Mouse (Mus musculus): ENCODE measurements around the gene Rgs14.
A peak's percentile ranks its signal among the peaks of the same experiment; 100 is the strongest.

DNA sequence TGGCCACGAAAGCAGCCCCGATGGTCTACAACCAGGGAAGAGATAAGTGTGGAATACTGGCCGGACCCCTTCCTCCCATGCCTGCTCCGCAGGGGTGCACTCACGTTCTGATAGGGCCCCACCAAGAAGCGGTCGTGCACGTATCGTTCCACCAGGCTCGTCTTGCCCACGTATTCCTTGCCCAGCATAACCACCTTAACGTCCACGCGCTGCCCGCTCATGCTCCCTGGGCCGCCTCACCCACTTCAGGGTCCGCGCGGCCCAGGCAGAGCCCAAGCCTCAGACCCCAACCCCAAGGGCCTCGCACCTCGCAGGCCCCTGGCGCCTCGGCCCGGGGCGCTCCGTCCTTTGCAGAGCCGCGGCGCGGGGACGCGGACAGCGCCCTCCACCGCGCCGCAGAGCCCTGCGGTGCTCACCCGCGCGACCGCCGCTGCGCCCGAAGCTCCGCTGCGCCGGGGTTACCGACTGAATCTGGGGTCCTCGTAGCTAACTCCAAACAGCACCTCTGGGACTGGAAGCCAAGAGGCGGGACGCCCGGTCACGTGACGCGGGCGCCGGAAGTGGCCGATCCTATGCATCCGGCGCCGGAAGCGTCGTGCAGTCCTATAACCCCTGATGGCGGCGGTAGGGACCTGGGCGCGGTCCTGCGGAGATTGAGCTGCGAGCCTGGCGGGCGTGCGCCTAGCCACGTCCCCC, 48.0 kb upstream of the Rgs14 start, which contains the start of gene Rab24:
- no peak for TF ChIP-seq CTCF (IDR thresholded peaks at IDR 0.05; ENCODE audit: control insufficient read depth, insufficient read depth, insufficient replicate concordance, low read depth, low read length)
- TF ChIP-seq POLR2A (IDR thresholded peaks at IDR 0.05; ENCODE audit: control insufficient read depth, low read depth, low read length) = peak; percentile 69
